Mouse (Mus musculus) thymus, postnatal 0 days (tissue): ENCODE results near the gene Ermap. TPM values are rescaled to one million over a fixed set of nuclear protein-coding genes. Genes with fewer than 3 reads are reported as not detected.

Source experiments
- DNase-seq: peaks from one replicate; pipeline ENCODE4 v3.0.0-alpha.2; 2015; ENCODE audit warnings: low spot score
- polyA plus RNA-seq: library from polyadenylated mRNA; unstranded; fragments of >200 nt; fragmentation: Nextera tagmentation; extraction: Ambion mirVana; gene quantifications from 2 replicates; pipeline ENCODE4 v1.2.1, GENCODE M21; 2015

The Ermap gene
- 0.31 and 0.66 TPM in 2 replicates for polyA plus RNA-seq

DNA sequence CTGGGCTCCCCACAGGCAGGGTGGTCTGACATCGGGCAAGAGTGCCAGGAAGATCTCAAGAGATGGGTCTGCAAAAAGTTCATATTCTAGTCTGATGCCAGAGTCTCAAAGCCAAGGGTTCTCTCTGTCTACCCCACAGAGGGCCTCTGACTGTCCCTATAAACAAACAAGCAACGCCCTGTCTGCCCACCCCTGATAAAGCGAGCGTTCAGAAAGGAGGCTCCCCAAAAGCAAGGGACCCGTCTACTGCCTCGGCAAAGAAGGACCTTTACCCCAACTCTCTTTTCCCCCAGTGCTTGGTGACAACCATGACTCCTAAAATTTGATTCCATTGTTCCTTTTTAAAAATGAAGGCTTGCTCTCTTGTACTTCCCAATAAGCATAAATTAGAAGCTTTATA lies at the start of gene Ermap:
TSS of gene Ermap (minus strand) at position 148 of the 400 bp plus-strand sequence.
- no peak for DNase-seq

DNA sequence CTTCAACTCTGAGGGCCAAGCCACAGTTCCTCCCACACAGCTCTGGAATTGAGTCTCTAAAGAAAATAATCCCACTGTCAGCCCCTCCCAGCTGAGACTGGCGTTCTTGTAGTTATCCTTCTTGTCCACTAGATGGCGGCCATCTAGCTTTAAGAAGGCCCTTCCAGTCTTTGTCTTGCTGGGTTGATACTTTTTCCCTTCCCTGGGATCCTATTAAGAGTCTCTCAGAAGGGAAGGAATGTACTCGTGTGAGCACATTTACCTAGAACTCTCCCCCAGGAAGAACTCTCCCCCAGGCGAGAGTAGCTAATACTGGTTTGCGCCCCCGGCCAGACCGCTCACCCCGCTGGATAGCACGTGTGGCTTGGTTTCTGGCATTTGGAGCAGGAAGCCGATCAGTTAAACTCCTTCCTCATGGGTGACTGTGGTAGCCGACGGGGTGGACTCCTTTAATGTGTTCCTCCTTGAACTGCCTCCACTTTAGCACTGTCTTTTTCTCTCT lies 49.4 kb upstream of the Ermap start:
- peak; percentile 75 for DNase-seq

- no peak for DNase-seq
Measured at GRCm38 (mm10) chr4:119238661-119239060, 48.9 kb upstream of the Ermap start.

- DNase-seq: no peak
Measured at GRCm38 (mm10) chr4:119234348-119234747, 44.5 kb upstream of the Ermap start.

- DNase-seq: peak; percentile 23
Measured at GRCm38 (mm10) chr4:119233256-119233901, 43.6 kb upstream of the Ermap start.

DNA sequence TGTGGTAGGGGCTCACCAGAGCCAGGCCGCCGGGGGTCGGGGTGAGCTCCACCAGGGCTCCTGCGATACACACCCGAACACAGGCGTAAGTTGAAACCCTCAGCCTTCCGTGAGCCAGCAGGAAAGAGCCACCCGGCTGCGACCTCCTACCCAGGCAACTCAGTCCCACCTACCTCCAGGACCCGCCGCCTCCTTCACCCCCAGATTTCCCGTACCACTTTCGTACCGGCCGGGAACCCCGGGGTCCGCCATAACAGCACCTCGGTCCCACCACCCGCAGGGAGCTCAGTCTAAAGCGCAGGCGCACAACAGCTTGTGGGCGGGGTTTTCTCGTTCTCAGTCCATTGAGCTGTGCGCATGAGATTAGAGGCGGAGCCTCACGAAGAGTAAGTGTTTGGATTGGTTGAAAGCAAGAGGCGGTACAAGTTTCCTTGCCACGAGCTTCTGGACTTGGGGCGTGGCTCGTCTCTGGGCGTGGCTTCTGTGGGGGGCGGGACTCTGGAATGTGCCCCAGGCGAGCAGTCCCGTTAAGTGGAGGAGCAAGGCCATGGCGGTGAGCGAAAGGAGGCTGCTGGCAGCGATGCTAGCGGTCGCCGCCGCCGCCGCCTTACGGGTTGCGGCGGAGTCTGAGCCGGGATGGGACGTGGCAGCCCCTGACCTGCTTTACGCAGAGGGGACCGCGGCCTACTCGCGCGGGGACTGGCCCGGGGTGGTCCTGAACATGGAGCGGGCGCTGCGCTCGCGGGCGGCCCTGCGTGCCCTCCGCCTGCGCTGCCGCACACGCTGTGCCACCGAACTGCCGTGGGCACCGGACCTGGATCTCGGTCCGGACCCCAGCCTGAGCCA lies 42.8 kb upstream of the Ermap start, which contains the start of the genes AU022252 and P3h1:
TSS of gene AU022252 (minus strand) at position 303 of the 846 bp plus-strand sequence.
TSS of gene P3h1 (plus strand) at position 506 of the 846 bp plus-strand sequence.
- peak; percentile 100 for DNase-seq

GRCm38 (mm10) chr4:119226751-119227150 lies 36.9 kb upstream of the Ermap start:
- DNase-seq: no peak

- no peak for DNase-seq
Measured at GRCm38 (mm10) chr4:119225719-119226118, 35.9 kb upstream of the Ermap start.

DNA sequence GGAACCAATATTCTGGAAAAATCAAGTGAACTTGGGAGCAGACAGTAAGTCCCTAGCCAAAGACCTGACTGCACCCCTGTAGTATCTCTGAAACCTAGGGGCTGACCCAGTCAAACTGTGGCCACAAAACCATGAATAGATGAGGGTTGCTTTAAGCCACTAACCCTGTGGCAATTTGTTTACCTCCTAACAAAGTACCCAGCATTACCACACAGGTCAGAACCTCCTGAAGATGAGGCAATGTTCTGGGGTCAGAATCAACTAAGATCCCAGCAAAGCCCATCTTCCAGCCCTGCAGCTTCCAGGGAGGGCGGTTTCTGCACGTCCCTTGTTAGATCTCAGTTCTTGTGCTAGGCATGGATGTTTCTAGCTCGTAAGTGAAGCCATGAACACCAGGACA lies 34.7 kb upstream of the Ermap start:
- no peak for DNase-seq

- peak; percentile 13 for DNase-seq
Measured at GRCm38 (mm10) chr4:119223696-119224095, 33.9 kb upstream of the Ermap start.

DNA sequence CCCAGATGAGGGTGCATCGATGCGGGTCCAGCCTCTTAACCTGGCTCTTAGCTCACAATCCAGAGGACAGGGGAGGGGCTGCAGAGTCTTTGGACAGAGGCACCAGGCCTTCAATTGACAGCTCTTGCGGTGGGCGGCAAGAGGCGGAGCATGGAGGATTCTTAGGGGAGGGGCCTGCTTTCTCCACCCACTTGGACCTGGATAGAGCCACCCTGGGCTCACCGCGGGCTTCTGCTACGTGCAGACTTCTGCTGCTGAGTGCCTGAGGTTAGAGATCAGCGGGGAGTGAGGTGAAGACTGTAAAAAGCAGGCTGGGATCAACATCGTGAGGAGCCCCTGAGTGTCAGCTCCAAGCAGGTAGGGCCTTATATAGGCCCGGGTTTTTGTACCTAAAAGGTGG lies 28.4 kb upstream of the Ermap start, which contains the start of gene Tmem269:
TSS of gene Tmem269 (minus strand) at position 49 of the 400 bp plus-strand sequence.
- no peak for DNase-seq

- DNase-seq: no peak
Measured at GRCm38 (mm10) chr4:119216667-119217066, 26.9 kb upstream of the Ermap start.

DNA sequence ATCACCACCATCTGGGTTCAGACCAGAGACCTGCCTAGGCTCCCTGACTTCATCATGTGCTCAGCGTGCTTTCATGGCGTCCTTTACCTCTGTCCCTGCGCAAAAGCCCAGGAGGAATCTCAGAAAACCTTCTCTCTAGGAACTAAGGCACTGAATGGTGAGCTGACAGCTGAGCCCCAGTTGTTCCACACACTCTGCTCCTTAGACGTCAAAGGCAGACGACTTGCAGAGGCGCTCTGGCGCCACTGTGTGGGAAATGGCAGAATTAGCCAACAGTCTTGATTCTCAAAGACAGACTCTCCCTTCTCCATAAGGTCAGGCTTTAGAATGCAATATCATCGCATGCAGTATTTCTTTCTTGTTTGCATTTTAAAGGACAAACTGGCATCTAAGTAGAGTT lies 14.9 kb upstream of the Ermap start:
- peak; percentile 58 for DNase-seq

- no peak for DNase-seq
Measured at GRCm38 (mm10) chr4:119198105-119198504, 8.3 kb upstream of the Ermap start.

DNA sequence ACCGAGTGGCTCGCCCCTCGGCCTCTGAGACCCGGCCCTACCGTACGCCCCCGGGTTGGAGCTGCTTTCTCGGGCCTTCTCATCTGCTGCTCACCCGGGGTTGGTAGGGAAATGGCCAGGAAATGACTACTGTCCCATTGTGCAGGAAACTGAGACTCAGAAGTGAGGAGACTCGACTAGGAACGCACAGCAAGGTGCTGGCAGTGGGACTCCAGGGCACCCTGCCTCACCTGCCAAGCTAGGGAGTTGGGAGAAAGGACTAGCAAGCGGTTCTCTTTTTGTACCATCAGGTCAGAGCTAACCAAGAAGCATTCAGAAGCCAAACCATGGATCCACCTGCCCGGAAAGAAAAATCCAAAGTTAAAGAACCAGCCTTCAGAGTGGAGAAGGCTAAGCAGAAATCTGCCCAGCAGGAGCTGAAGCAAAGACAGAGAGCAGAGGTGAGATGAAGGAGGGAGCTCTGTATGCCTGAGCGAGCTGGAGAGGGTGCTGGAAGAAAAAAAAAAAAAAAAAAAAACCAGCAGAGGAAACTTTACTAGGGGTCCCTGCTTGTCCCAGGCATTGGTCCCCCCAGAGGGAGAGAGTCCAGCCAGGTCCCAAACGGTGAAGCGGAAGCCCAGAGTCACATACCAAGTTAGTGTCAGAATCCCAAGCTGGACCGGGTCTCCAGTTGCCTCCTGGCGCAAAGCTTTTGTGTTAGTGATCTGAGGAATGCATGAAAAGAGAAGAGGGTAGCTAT lies 5.9 kb upstream of the Ermap start:
- DNase-seq: no peak

DNA sequence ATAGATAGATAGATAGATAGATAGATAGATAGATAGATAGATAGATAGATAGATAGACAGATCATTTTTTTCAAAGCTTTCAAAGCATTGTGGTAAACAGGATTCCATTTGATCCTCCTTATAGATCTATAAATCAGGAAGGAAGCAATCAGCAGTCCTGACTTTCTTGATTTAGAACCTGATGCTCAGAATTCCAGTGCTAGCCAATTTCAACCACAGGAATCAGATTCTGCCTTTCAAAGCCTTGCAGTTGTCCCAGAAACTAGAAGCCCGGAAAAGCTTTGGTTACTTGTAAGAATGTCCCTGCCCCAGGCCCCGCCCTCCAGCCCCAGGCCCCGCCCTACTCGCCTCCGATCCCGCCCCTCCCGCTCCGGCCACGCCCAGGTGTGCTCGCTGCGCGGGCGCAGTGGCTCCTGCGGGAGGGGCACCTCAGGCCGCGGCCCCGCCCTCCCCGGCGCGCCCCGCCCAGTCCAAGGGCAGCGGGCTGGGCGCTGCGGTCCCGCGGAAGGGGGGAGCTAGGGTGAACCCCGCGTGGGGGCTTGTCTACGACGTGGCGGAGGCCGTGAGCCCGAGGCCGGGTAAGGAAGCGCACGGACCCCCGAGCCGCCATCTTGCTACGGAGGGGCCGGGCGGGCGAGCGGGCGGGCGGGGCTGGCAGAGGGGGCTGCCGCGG lies 5.2 kb upstream of the Ermap start, which contains the start of gene Svbp:
TSS of gene Svbp (plus strand) at position 398 of the 673 bp plus-strand sequence.
- peak; percentile 91 for DNase-seq

GRCm38 (mm10) chr4:119192757-119193156 lies 2.9 kb upstream of the Ermap start:
- no peak for DNase-seq

DNA sequence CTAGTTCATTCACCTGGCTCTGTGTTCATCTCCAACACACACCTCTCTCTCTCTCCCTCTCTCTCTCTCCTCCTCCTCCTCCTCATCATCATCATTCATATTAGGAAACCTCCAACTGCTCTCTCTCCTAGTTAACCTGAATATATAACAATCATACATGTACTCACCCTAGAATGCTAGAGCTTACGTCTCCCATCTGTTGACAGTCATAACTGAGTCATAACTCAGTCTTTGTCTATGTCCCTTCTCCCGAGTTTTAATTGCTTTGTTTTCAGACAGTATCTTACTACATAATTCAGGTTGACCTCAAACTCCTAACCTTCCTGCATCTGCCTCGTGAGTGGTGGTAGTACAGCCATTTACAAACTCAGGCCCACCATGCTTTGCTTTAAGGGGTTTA lies 1.5 kb upstream of the Ermap start:
- no peak for DNase-seq

GRCm38 (mm10) chr4:119190618-119191017 lies 807 bp upstream of the Ermap start:
- DNase-seq: no peak

DNA sequence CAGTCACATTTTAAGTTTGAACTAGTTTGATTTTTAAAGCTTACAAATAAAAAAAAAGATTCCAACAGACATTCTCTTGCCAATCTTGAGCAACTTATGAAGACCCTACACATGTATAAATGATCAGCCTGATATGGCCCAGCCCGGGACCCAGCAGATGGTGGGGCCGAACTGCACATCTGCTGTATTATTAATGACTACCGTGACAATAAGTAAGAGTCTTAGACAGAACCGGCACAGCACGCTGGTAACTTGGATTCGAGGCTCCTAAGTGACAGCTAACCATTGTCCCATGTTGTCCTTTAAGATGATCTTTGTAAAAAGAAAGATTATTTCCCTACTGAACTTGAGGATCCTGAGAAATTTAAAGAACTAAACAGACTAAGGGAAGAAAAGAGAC lies 419 bp downstream of the Ermap start:
- DNase-seq: no peak
